Mouse (Mus musculus) midbrain, postnatal 0 days (tissue): ENCODE results near the gene Mecr. TPM values are rescaled to one million over a fixed set of nuclear protein-coding genes. Genes with fewer than 3 reads are reported as not detected.
A peak's percentile ranks its signal among the peaks of the same experiment; 100 is the strongest.

Source experiments
- ATAC-seq: fragments of 200-750 bp; cut with Nextera tagmentation; 2 replicates; pipeline ENCODE4 v1.8.0; 2017; ENCODE audit warnings: moderate number of reproducible peaks, mild to moderate bottlenecking, moderate TSS enrichment, moderate library complexity; ENCODE audit not compliant: low FRiP score
- DNase-seq: peaks from one replicate; pipeline ENCODE4 v3.0.0-alpha.2; 2015; ENCODE audit warnings: low spot score
- H3K27ac ChIP-seq: fragments of 300-500 bp; sonication (generic); 2 replicates; pipeline ENCODE4 v1.5.1; 2014; ENCODE audit warnings: low read depth, mild to moderate bottlenecking, low read length, mixed read lengths
- H3K27me3 ChIP-seq: fragments of 300-500 bp; sonication (generic); 2 replicates; pipeline ENCODE4 v1.6.1; 2014; ENCODE audit warnings: low read length, control low read depth, mixed read lengths; ENCODE audit not compliant: insufficient read depth
- H3K36me3 ChIP-seq: fragments of 300-500 bp; sonication (generic); 2 replicates; pipeline ENCODE4 v1.6.1; 2014; ENCODE audit warnings: low read length, control low read depth, mixed read lengths; ENCODE audit not compliant: insufficient read depth
- H3K4me1 ChIP-seq: fragments of 300-500 bp; sonication (generic); 2 replicates; pipeline ENCODE4 v1.6.1; 2014; ENCODE audit warnings: mild to moderate bottlenecking, control low read depth, antibody characterized with exemption, low read length, mixed read lengths; ENCODE audit not compliant: insufficient read depth
- H3K4me2 ChIP-seq: fragments of 300-500 bp; sonication (generic); 2 replicates; pipeline ENCODE4 v1.6.1; 2014; ENCODE audit warnings: low read depth, mild to moderate bottlenecking, low read length, mixed read lengths; ENCODE audit not compliant: poor library complexity, severe bottlenecking
- H3K4me3 ChIP-seq: fragments of 300-500 bp; sonication (generic); 2 replicates; pipeline ENCODE4 v1.5.1; 2014; ENCODE audit warnings: low read depth, mild to moderate bottlenecking, low read length, moderate library complexity
- H3K9ac ChIP-seq: fragments of 300-500 bp; sonication (generic); replicated peaks from 2 replicates; pipeline ENCODE4 v1.6.1; 2014; ENCODE audit warnings: mild to moderate bottlenecking, low read length, moderate library complexity, mixed read lengths; ENCODE audit not compliant: poor library complexity, severe bottlenecking
- H3K9me3 ChIP-seq: fragments of 300-500 bp; sonication (generic); 2 replicates; pipeline ENCODE4 v1.6.1; 2016; ENCODE audit warnings: low read length, control low read depth
- CTCF ChIP-seq: IDR thresholded peaks from 2 replicates; pipeline ENCODE4 v1.5.1; 2016; ENCODE audit warnings: antibody characterized with exemption, mild to moderate bottlenecking
- WGBS: fragments of 180-500 bp; shearing (Covaris S2); extraction: QIAGEN DNeasy Blood & Tissue Kit; methylation state at CpG from one replicate; pipeline ENCODE4 v1.1.7; 2014; 5-methylcytosine and 5-hydroxymethylcytosine counted together
- polyA plus RNA-seq: library from polyadenylated mRNA; unstranded; fragments of >200 nt; fragmentation: Nextera tagmentation; extraction: Ambion mirVana; gene quantifications from 2 replicates; pipeline ENCODE4 v1.2.1, GENCODE M21; 2015
- total RNA-seq: library from RNA; depleted of rRNA; stranded (reverse); fragments of >200 nt; gene quantifications from 2 replicates; pipeline ENCODE4 v1.2.3, GENCODE M21; 2014

The Mecr gene
- total and polyA plus RNA-seq, 2 experiments from 2014 or later, result 28.7 to 30.4 TPM

DNA sequence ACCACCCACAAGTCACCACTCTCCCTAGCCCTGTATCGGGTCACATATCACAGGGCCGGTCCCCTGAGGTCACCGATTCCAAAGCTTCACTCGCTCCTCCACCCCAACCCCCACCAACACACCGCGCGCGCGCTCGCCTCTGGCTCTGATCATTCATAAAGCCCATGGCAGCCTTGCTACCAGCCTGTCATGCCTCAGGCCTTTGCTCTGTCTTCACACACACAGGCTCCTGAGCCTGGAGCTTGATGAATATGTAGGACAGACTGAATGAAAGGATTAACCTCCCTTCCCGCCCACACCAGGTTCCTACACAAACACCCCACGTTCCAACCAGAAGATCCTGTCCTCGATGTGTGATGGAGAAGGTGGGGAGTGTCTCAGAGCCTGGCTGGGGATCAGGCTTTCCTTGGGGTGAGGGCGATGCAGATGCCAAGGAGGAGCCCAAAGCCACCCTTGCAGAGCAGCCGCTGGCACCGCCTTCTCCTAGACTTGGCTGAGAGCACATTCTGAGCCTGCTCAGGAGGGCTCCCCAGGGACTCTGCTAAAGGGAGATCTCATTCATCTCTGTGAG lies 22.0 kb upstream of the Mecr start:
- 13% methylated on average over 16 of the region's 16 CpGs for WGBS
- Histone ChIP-seq H3K4me1 (peaks cover 4% of the 10 kb centered on the region; the same call in 1 of the 2 replicates), H3K4me2 (peak overlapping the region; percentile 16; the same call in 1 of the 2 replicates), H3K9ac (no peak overlapping the region; the same call in 1 of the 2 replicates), H3K36me3 (0 out of 2 replicates have a peak, but pooled peaks cover 8% of the 10 kb centered on the region), H3K27ac (no peak overlapping the region), H3K4me3 (no peak overlapping the region), H3K9me3 (no peaks in the 10 kb centered on the region), H3K27me3 (no peaks in the 10 kb centered on the region; the same call in 1 of the 2 replicates)
- TF ChIP-seq CTCF, result no peak
- ATAC-seq (peak; percentile 41; the same call in 1 of the 2 replicates), DNase-seq (peak; percentile 49)

GRCm38 (mm10) chr4:131822583-131822982 lies 20.7 kb upstream of the Mecr start:
- Histone ChIP-seq H3K36me3 (0 out of 2 replicates have a peak, but pooled peaks cover 8% of the 10 kb centered on the region), H3K9ac (no peak overlapping the region), H3K27ac (no peak overlapping the region), H3K4me3 (no peak overlapping the region), H3K9me3 (no peaks in the 10 kb centered on the region), H3K4me2 (no peak overlapping the region), H3K4me1 (peaks cover 4% of the 10 kb centered on the region; the same call in 1 of the 2 replicates), H3K27me3 (no peaks in the 10 kb centered on the region; the same call in 1 of the 2 replicates)
- no peak for DNase-seq
- TF ChIP-seq CTCF, result no peak
- no peak for ATAC-seq
- whole genome bisulfite sequencing, result 91% methylated on average over 3 of the region's 3 CpGs

DNA sequence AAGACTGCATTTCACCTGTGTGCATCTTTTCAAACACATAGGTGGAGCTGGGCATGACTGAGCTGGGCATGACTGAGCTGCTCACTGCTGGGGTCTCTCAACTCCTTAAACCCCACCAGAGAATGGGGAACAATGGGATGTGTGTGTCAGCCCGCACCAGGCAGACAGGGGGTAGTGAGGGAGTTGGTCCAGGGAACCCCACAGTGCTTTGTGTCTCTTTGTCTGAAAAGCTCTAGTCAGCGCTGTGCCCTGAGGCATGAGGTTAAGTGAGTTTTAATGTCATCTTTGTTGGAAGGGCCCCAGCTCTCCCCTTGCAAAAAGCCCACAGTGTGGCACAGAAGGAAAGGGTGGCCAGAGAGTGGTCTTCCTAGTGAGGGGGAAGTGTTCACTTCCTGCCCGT lies 18.3 kb upstream of the Mecr start:
- H3K9me3 ChIP-seq, result no peaks in the 10 kb centered on the region
- H3K9ac ChIP-seq, result no peak overlapping the region
- 31% methylated on average over 3 of the region's 3 CpGs for WGBS
- H3K4me1 ChIP-seq, result peaks cover 4% of the 10 kb centered on the region; the same call in 1 of the 2 replicates
- no peaks in the 10 kb centered on the region for H3K36me3 ChIP-seq
- H3K4me3 ChIP-seq, result no peak overlapping the region
- H3K27ac ChIP-seq, result no peak overlapping the region
- TF ChIP-seq CTCF, result no peak
- H3K27me3 ChIP-seq, result peaks cover 4% of the 10 kb centered on the region; the same call in 1 of the 2 replicates
- DNase-seq (no peak), ATAC-seq (no peak)
- H3K4me2 ChIP-seq, result no peak overlapping the region

DNA sequence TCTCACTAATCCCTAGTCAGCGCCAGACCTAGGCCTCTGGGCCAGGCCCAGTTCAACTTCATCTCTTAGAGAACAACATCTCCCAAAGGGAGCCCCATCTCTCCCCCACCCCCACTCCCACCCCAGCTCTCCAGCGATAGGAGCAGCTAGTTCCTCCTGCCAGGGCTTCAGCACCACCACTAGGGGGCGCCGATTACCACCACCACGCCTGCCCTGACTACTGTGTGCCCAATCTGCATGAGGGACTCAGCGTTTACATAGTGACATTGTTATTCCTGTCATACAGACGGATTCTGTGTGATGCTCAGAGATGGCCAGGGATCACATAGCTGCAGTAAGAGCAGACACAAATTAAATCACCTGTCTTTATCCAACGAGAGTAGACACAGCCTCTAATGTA lies 17.4 kb upstream of the Mecr start:
- Histone ChIP-seq H3K4me2 (no peak overlapping the region), H3K27ac (no peak overlapping the region), H3K36me3 (no peaks in the 10 kb centered on the region), H3K4me3 (no peak overlapping the region), H3K9me3 (no peaks in the 10 kb centered on the region), H3K27me3 (peaks cover 4% of the 10 kb centered on the region; the same call in 1 of the 2 replicates), H3K9ac (no peak overlapping the region), H3K4me1 (peaks cover 4% of the 10 kb centered on the region; the same call in 1 of the 2 replicates)
- 47% methylated on average over 8 of the region's 8 CpGs for whole genome bisulfite sequencing
- peak; percentile 62 for TF ChIP-seq CTCF
- DNase-seq, result no peak
- no peak for ATAC-seq

DNA sequence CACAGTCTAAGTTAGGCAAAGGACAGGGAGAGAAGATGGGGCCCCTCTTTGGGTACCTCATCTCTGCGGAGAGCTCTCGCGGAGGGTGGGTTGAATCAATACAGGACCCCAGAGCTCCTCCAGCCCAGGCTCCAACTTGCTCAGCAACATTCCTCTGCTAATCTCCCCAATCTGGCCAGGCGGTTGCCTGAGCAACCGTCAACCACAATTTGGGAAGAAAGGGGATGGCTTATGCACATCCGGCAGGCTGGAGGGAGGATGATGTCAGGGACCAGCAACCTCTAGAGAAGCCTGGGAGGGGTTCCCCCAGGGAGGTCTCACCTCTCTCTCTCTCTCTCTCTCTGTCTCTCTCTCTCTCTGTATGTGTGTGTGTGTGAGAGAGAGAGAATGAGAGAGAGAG lies 16.4 kb upstream of the Mecr start:
- peak; percentile 52; the same call in 1 of the 2 replicates for ATAC-seq
- H3K9ac ChIP-seq, result no peak overlapping the region
- WGBS, result 3% methylated on average over 6 of the region's 6 CpGs
- H3K4me3 ChIP-seq, result no peak overlapping the region
- peaks cover 4% of the 10 kb centered on the region; the same call in 1 of the 2 replicates for H3K27me3 ChIP-seq
- peak; percentile 23 for DNase-seq
- no peaks in the 10 kb centered on the region for H3K9me3 ChIP-seq
- no peaks in the 10 kb centered on the region for H3K36me3 ChIP-seq
- TF ChIP-seq CTCF, result no peak
- no peak overlapping the region for H3K4me2 ChIP-seq
- no peaks in the 10 kb centered on the region; the same call in 1 of the 2 replicates for H3K4me1 ChIP-seq
- no peak overlapping the region for H3K27ac ChIP-seq

DNA sequence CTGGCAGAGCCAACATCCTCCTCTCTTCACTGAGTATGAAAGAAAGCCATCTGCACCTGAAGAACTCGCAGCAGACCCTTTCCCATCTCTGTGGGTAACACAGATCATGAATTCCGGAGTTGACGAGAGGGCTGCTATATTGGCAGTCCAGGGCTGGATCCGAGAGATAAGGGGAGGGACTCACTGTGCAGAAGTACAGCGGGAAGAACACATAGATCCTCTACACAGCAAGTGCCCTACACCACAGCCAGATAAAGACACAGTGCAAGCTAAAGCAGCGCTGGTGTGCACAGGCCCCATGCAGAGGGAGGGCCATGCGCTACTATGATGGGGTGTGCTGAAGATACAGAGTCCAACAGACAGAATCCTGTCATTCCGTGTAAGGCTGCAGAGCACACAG lies 14.1 kb upstream of the Mecr start:
- Histone ChIP-seq H3K4me1 (peaks cover 3% of the 10 kb centered on the region; the same call in 1 of the 2 replicates), H3K36me3 (no peaks in the 10 kb centered on the region), H3K27me3 (peaks cover 4% of the 10 kb centered on the region; the same call in 1 of the 2 replicates), H3K9ac (no peak overlapping the region), H3K4me2 (no peak overlapping the region), H3K9me3 (no peaks in the 10 kb centered on the region), H3K4me3 (no peak overlapping the region), H3K27ac (no peak overlapping the region)
- no peak for TF ChIP-seq CTCF
- ATAC-seq, result no peak
- WGBS, result 65% methylated on average over 8 of the region's 8 CpGs
- DNase-seq, result no peak
